Mouse (Mus musculus): Measurements from ENCODE around the gene Lcp1. TPM values are rescaled to one million over a fixed set of nuclear protein-coding genes. Genes with fewer than 3 reads are reported as not detected.

Gene Lcp1
- polyA plus RNA-seq, 1 experiment from 2014 or later: 40.9 TPM

- no peak overlapping the region for H3K4me2 ChIP-seq
- 30% methylated on average over 4 of the region's 4 CpGs for WGBS (ENCODE audit: insufficient replicate concordance)
- H3K9ac ChIP-seq: no peak overlapping the region
- peaks cover 46% of the 10 kb centered on the region for H3K4me1 ChIP-seq (replicated peaks)
- H3K9me3 ChIP-seq (replicated peaks): no peaks in the 10 kb centered on the region
- peak overlapping the region; percentile 29 for H3K4me3 ChIP-seq (replicated peaks)
- H3K36me3 ChIP-seq (replicated peaks): no peaks in the 10 kb centered on the region
- ATAC-seq (ENCODE audit: insufficient read depth): no peak
- H3K27ac ChIP-seq (replicated peaks): peak overlapping the region; percentile 51
- peaks cover 13% of the 10 kb centered on the region; the same call in 1 of the 2 replicates for H3K27me3 ChIP-seq
Measured at GRCm38 (mm10) chr14:75176425-75177045, 45.6 kb downstream of the Lcp1 start.

- no peak overlapping the region for H3K9ac ChIP-seq
Measured at GRCm38 (mm10) chr14:75177400-75177799, 46.5 kb downstream of the Lcp1 start.

GRCm38 (mm10) chr14:75178384-75178793 is 47.5 kb downstream of the Lcp1 start:
- peak overlapping the region; percentile 58 for H3K4me3 ChIP-seq (replicated peaks)
- H3K4me1 ChIP-seq (replicated peaks): peaks cover 61% of the 10 kb centered on the region
- ATAC-seq (ENCODE audit: insufficient read depth): peak; percentile 89

More at GRCm38 (mm10) chr14:75177400-75177799, 46.5 kb downstream of the Lcp1 start:
- ATAC-seq (ENCODE audit: insufficient read depth): no peak
- Histone ChIP-seq H3K9me3 (replicated peaks) (no peaks in the 10 kb centered on the region), H3K27me3 (peaks cover 6% of the 10 kb centered on the region; the same call in 1 of the 2 replicates), H3K27ac (replicated peaks) (peak overlapping the region; percentile 46), H3K36me3 (replicated peaks) (no peaks in the 10 kb centered on the region), H3K4me1 (replicated peaks) (peaks cover 54% of the 10 kb centered on the region), H3K4me3 (replicated peaks) (peak overlapping the region; percentile 29), H3K4me2 (0 out of 2 replicates have a peak overlapping the region, but pooled peaks have one; percentile 0)
- WGBS (ENCODE audit: insufficient replicate concordance): 40% methylated on average over 3 of the region's 3 CpGs

GRCm38 (mm10) chr14:75178801-75179211 is 47.9 kb downstream of the Lcp1 start:
- H3K9ac ChIP-seq: peak overlapping the region; percentile 52
- peaks cover 64% of the 10 kb centered on the region for H3K4me1 ChIP-seq (replicated peaks)

More at GRCm38 (mm10) chr14:75178384-75178793, 47.5 kb downstream of the Lcp1 start:
- Histone ChIP-seq H3K27ac (replicated peaks) (peak overlapping the region; percentile 85), H3K9ac (peak overlapping the region; percentile 52), H3K4me2 (peak overlapping the region; percentile 76), H3K9me3 (replicated peaks) (no peaks in the 10 kb centered on the region), H3K36me3 (replicated peaks) (no peaks in the 10 kb centered on the region), H3K27me3 (peaks cover 3% of the 10 kb centered on the region; the same call in 1 of the 2 replicates)
- 8% methylated on average over 14 of the region's 14 CpGs for WGBS (ENCODE audit: insufficient replicate concordance)

GRCm38 (mm10) chr14:75179255-75179963 is 48.5 kb downstream of the Lcp1 start:
- H3K27ac ChIP-seq (replicated peaks): peak overlapping the region; percentile 85
- H3K36me3 ChIP-seq (replicated peaks): no peaks in the 10 kb centered on the region
- peak overlapping the region; percentile 58 for H3K4me3 ChIP-seq (replicated peaks)
- no peaks in the 10 kb centered on the region; the same call in 1 of the 2 replicates for H3K27me3 ChIP-seq
- ATAC-seq (ENCODE audit: insufficient read depth): peak; percentile 43; the same call in 1 of the 2 replicates
- WGBS (ENCODE audit: insufficient replicate concordance): 17% methylated on average over 20 of the region's 20 CpGs
- peak overlapping the region; percentile 52 for H3K9ac ChIP-seq
- peak overlapping the region; percentile 76 for H3K4me2 ChIP-seq
- H3K4me1 ChIP-seq (replicated peaks): peaks cover 70% of the 10 kb centered on the region
- H3K9me3 ChIP-seq (replicated peaks): no peaks in the 10 kb centered on the region

More at GRCm38 (mm10) chr14:75178801-75179211, 47.9 kb downstream of the Lcp1 start:
- peak; percentile 83 for ATAC-seq (ENCODE audit: insufficient read depth)
- peaks cover 3% of the 10 kb centered on the region; the same call in 1 of the 2 replicates for H3K27me3 ChIP-seq
- peak overlapping the region; percentile 85 for H3K27ac ChIP-seq (replicated peaks)
- H3K36me3 ChIP-seq (replicated peaks): no peaks in the 10 kb centered on the region
- H3K4me3 ChIP-seq (replicated peaks): peak overlapping the region; percentile 58
- no peaks in the 10 kb centered on the region for H3K9me3 ChIP-seq (replicated peaks)
- WGBS (ENCODE audit: insufficient replicate concordance): 9% methylated on average over 10 of the region's 10 CpGs
- H3K4me2 ChIP-seq: peak overlapping the region; percentile 76

- Histone ChIP-seq H3K4me3 (replicated peaks) (no peak overlapping the region; the same call in 1 of the 2 replicates), H3K9ac (no peak overlapping the region), H3K27me3 (no peaks in the 10 kb centered on the region), H3K36me3 (replicated peaks) (no peaks in the 10 kb centered on the region), H3K4me2 (peak overlapping the region; percentile 76), H3K9me3 (replicated peaks) (no peaks in the 10 kb centered on the region), H3K4me1 (replicated peaks) (peaks cover 70% of the 10 kb centered on the region), H3K27ac (replicated peaks) (peak overlapping the region; percentile 85)
- no peak for ATAC-seq (ENCODE audit: insufficient read depth)
- WGBS (ENCODE audit: insufficient replicate concordance): 32% methylated on average over 8 of the region's 8 CpGs
Measured at GRCm38 (mm10) chr14:75180551-75180978, 49.7 kb downstream of the Lcp1 start.

- ATAC-seq (ENCODE audit: insufficient read depth): no peak
- Histone ChIP-seq H3K27me3 (no peaks in the 10 kb centered on the region), H3K4me2 (peak overlapping the region; percentile 0; the same call in 1 of the 2 replicates), H3K4me1 (replicated peaks) (peaks cover 73% of the 10 kb centered on the region), H3K4me3 (replicated peaks) (no peak overlapping the region), H3K9ac (no peak overlapping the region), H3K36me3 (replicated peaks) (no peaks in the 10 kb centered on the region), H3K27ac (replicated peaks) (peak overlapping the region; percentile 85), H3K9me3 (replicated peaks) (no peaks in the 10 kb centered on the region)
- 37% methylated on average over 9 of the region's 9 CpGs for WGBS (ENCODE audit: insufficient replicate concordance)
Measured at GRCm38 (mm10) chr14:75181062-75181935, 50.4 kb downstream of the Lcp1 start.

GRCm38 (mm10) chr14:75182378-75182777 is 51.5 kb downstream of the Lcp1 start:
- no peak overlapping the region; the same call in 1 of the 2 replicates for H3K4me3 ChIP-seq (replicated peaks)
- 13% methylated on average over 4 of the region's 4 CpGs for WGBS (ENCODE audit: insufficient replicate concordance)
- peaks cover 77% of the 10 kb centered on the region for H3K4me1 ChIP-seq (replicated peaks)
- ATAC-seq (ENCODE audit: insufficient read depth): no peak
- H3K9me3 ChIP-seq (replicated peaks): no peaks in the 10 kb centered on the region
- H3K9ac ChIP-seq: 0 out of 2 replicates have a peak overlapping the region, but pooled peaks have one; percentile 13
- peak overlapping the region; percentile 85 for H3K27ac ChIP-seq (replicated peaks)
- no peaks in the 10 kb centered on the region for H3K36me3 ChIP-seq (replicated peaks)
- no peaks in the 10 kb centered on the region for H3K27me3 ChIP-seq
- H3K4me2 ChIP-seq: peak overlapping the region; percentile 38

GRCm38 (mm10) chr14:75182831-75183230 is 51.9 kb downstream of the Lcp1 start:
- 64% methylated on average over 5 of the region's 5 CpGs for WGBS (ENCODE audit: insufficient replicate concordance)
- no peaks in the 10 kb centered on the region for H3K36me3 ChIP-seq (replicated peaks)
- H3K9me3 ChIP-seq (replicated peaks): no peaks in the 10 kb centered on the region
- H3K27ac ChIP-seq (replicated peaks): peak overlapping the region; percentile 85
- H3K4me3 ChIP-seq (replicated peaks): no peak overlapping the region; the same call in 1 of the 2 replicates
- H3K4me1 ChIP-seq (replicated peaks): peaks cover 81% of the 10 kb centered on the region
- H3K27me3 ChIP-seq: no peaks in the 10 kb centered on the region
- no peak for ATAC-seq (ENCODE audit: insufficient read depth)
- H3K9ac ChIP-seq: 0 out of 2 replicates have a peak overlapping the region, but pooled peaks have one; percentile 13
- peak overlapping the region; percentile 38 for H3K4me2 ChIP-seq

GRCm38 (mm10) chr14:75184069-75184790 is 53.3 kb downstream of the Lcp1 start:
- Histone ChIP-seq H3K27me3 (no peaks in the 10 kb centered on the region), H3K9ac (no peak overlapping the region), H3K4me3 (replicated peaks) (no peak overlapping the region), H3K27ac (replicated peaks) (no peak overlapping the region), H3K4me1 (replicated peaks) (peaks cover 70% of the 10 kb centered on the region), H3K9me3 (replicated peaks) (no peaks in the 10 kb centered on the region), H3K4me2 (no peak overlapping the region), H3K36me3 (replicated peaks) (no peaks in the 10 kb centered on the region)
- ATAC-seq (ENCODE audit: insufficient read depth): no peak
- WGBS (ENCODE audit: insufficient replicate concordance): 76% methylated on average over 4 of the region's 4 CpGs

All from liver, embryonic 15.5 days (tissue).